Mouse (Mus musculus) neural tube, embryonic 15.5 days (tissue): ENCODE data around the gene Rps27l. TPM values are rescaled to one million over a fixed set of nuclear protein-coding genes. Genes with fewer than 3 reads are reported as not detected.

Experiments used
- ATAC-seq: fragments of 200-750 bp; cut with Nextera tagmentation; 2 replicates; pipeline ENCODE4 v1.8.0; 2017; ENCODE audit warnings: mild to moderate bottlenecking, moderate TSS enrichment, moderate library complexity; ENCODE audit not compliant: low FRiP score
- H3K27ac ChIP-seq: fragments of 300-500 bp; sonication (generic); replicated peaks from 2 replicates; pipeline ENCODE4 v1.5.1; 2015; ENCODE audit warnings: mild to moderate bottlenecking, inconsistent platforms
- H3K27me3 ChIP-seq: fragments of 300-500 bp; sonication (generic); replicated peaks from 2 replicates; pipeline ENCODE4 v1.6.1; 2015; ENCODE audit warnings: inconsistent platforms
- H3K36me3 ChIP-seq: fragments of 300-500 bp; sonication (generic); 2 replicates; pipeline ENCODE4 v1.6.1; 2015; ENCODE audit warnings: inconsistent platforms
- H3K4me1 ChIP-seq: fragments of 300-500 bp; sonication (generic); 2 replicates; pipeline ENCODE4 v1.6.1; 2015; ENCODE audit warnings: inconsistent platforms
- H3K4me2 ChIP-seq: fragments of 300-500 bp; sonication (generic); 2 replicates; pipeline ENCODE4 v1.6.1; 2015; ENCODE audit warnings: inconsistent platforms, mild to moderate bottlenecking, moderate library complexity
- H3K4me3 ChIP-seq: fragments of 300-500 bp; sonication (generic); replicated peaks from 2 replicates; pipeline ENCODE4 v1.5.1; 2015; ENCODE audit warnings: mild to moderate bottlenecking, inconsistent platforms
- H3K9ac ChIP-seq: fragments of 300-500 bp; sonication (generic); replicated peaks from 2 replicates; pipeline ENCODE4 v1.6.1; 2015; ENCODE audit warnings: mild to moderate bottlenecking, inconsistent platforms
- H3K9me3 ChIP-seq: fragments of 300-500 bp; sonication (generic); replicated peaks from 2 replicates; pipeline ENCODE4 v1.6.1; 2016; ENCODE audit warnings: inconsistent platforms
- WGBS: fragments of 180-500 bp; shearing (Covaris S2); methylation state at CpG from one replicate; pipeline ENCODE4 v1.1.7; 2015; ENCODE audit warnings: mixed read lengths; 5-methylcytosine and 5-hydroxymethylcytosine counted together
- polyA plus RNA-seq: library from polyadenylated mRNA; unstranded; fragments of >200 nt; fragmentation: Nextera tagmentation; extraction: Ambion mirVana; gene quantifications from 2 replicates; pipeline ENCODE4 v1.2.1, GENCODE M21; 2015

Gene Rps27l
- polyA plus RNA-seq, 1 experiment from 2014 or later = 234 TPM

DNA sequence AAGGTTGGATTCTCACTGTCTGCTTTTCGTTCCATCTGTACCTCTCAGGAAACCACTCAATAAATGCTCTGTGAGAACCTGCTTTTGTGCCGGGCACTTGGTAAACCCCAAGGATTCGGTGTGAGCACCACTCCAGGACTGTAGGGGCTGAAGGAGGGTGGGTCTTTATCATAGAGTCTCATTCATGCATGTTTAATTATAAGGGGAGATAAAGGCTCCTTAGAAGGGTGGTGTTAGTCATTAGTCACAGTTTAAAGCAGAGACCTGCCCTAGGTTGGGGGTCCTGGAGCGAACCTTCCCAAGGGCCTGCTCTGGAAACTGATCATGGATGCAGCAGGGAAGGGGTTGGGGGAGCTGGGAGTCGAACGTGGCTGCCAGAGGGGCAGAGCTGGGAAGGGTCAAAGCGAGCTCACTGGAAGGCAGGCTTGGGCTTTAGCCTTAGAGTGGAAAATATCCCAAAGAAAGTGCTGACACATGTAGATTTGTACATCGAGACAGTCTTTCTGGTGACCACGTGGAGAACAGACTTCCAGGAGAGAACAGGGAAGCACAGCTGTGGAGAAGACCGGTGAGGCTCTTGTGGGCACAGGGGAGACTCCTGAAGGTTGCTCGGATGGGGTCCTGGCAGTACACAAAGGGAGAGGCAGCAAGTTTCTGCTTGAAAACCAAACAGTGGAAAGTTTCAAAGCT is 42.5 kb downstream of the Rps27l start:
- 73% methylated on average over 11 of the region's 11 CpGs for WGBS
- Histone ChIP-seq H3K4me1 (no peaks in the 10 kb centered on the region), H3K4me2 (no peak overlapping the region), H3K9me3 (no peaks in the 10 kb centered on the region), H3K36me3 (no peaks in the 10 kb centered on the region), H3K27me3 (no peaks in the 10 kb centered on the region), H3K27ac (no peak overlapping the region; the same call in 1 of the 2 replicates), H3K4me3 (no peak overlapping the region), H3K9ac (no peak overlapping the region)
- ATAC-seq = no peak

DNA sequence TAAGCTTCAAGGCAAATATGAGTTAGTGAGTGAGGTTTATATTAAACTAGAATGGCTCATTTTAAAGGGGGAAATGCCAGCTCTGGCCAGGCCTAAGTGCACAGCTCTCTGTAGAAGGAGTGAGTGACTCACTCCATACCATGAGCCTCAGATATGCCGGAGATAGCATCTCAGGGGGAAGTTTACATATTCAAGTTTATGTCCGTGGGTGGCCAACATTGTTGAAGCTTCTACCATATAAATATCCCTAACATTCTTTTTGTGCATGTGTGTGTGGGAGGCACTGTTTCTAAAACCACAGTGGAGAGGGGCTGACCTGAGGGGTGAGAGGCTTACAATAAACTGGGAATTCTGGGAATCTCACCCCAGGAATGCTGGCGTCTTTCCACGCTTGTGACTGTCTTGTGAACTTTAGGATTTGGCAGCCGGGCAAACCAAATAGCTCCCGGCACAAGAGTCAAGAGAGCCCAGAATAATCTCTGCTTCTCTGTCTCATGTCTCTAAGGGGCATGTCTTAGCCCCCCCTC is 43.1 kb downstream of the Rps27l start:
- Histone ChIP-seq H3K4me3 (no peak overlapping the region), H3K9me3 (no peaks in the 10 kb centered on the region), H3K4me2 (no peak overlapping the region), H3K36me3 (no peaks in the 10 kb centered on the region), H3K4me1 (no peaks in the 10 kb centered on the region), H3K27me3 (no peaks in the 10 kb centered on the region), H3K27ac (no peak overlapping the region), H3K9ac (no peak overlapping the region)
- 50% methylated on average over 6 of the region's 6 CpGs for WGBS
- ATAC-seq = no peak

DNA sequence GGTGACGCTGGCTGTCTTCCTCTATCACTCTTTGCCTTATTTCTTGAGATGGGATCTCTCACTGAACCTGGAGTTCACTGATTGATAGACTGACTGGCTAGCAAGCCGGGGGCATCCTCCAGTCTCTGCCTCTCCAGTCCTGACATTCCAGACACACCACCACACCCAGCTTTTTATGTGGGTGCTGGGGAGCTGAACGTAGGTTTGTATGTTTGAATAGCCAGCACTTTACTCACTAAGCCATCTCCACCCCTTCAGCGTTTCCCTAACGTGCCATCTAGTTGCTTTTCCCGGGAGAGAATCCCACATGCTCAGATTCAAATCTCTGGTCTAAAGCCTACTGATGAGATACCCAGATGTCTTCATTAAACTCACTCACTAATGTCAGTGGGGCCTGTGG is 43.7 kb downstream of the Rps27l start:
- Histone ChIP-seq H3K4me1 (no peaks in the 10 kb centered on the region), H3K36me3 (no peaks in the 10 kb centered on the region), H3K4me3 (no peak overlapping the region), H3K9me3 (no peaks in the 10 kb centered on the region), H3K27me3 (no peaks in the 10 kb centered on the region), H3K9ac (no peak overlapping the region), H3K4me2 (no peak overlapping the region), H3K27ac (no peak overlapping the region)
- ATAC-seq = no peak
- WGBS = 78% methylated on average over 6 of the region's 6 CpGs

GRCm38 (mm10) chr9:66990046-66990445 is 44.2 kb downstream of the Rps27l start:
- ATAC-seq = no peak
- 90% methylated on average over 5 of the region's 5 CpGs for WGBS
- Histone ChIP-seq H3K4me2 (no peak overlapping the region), H3K9me3 (no peaks in the 10 kb centered on the region), H3K4me1 (no peaks in the 10 kb centered on the region), H3K9ac (no peak overlapping the region), H3K27ac (no peak overlapping the region), H3K36me3 (no peaks in the 10 kb centered on the region), H3K4me3 (no peak overlapping the region), H3K27me3 (no peaks in the 10 kb centered on the region)

GRCm38 (mm10) chr9:66991021-66991749 is 45.3 kb downstream of the Rps27l start:
- Histone ChIP-seq H3K27ac (no peak overlapping the region), H3K27me3 (no peaks in the 10 kb centered on the region), H3K9me3 (no peaks in the 10 kb centered on the region), H3K4me3 (no peak overlapping the region), H3K4me1 (no peaks in the 10 kb centered on the region), H3K36me3 (no peaks in the 10 kb centered on the region), H3K9ac (no peak overlapping the region), H3K4me2 (no peak overlapping the region)
- no peak for ATAC-seq
- WGBS = 62% methylated on average over 9 of the region's 9 CpGs

DNA sequence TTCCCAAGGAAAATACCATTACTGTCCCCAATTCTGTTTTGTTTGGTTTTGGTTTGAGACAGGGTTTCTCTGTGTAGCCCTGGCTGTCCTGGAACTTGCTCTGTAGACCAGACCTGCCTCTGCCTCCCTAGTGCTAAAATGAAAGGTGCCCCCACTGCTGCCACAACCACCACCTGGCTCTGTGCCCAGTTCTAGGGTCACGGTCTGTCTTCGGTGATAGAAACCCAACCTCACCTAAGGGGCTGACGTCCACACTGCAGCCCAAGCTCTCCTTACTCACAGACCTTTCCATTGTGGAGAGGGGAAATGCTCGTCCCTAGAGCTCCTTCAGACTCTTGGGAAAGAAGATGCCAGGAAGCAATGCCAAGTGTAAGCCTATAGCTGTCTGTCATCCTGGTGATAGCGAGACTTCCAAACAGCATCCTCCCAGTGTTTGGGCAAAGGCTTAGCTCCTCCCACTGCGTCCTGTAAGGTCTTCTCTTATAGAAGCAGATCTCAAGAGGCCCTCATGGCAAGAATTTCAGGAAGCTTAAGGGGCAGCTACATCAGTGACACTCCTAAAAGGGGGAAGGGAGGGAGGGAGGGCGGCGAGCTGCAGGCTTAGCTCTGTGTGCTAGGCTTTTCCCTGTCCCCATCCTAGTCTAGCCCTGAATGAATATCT is 46.0 kb downstream of the Rps27l start:
- no peaks in the 10 kb centered on the region for H3K36me3 ChIP-seq
- no peak for ATAC-seq
- no peak overlapping the region for H3K9ac ChIP-seq
- 85% methylated on average over 8 of the region's 8 CpGs for WGBS
- no peak overlapping the region for H3K4me3 ChIP-seq
- no peak overlapping the region for H3K27ac ChIP-seq
- H3K27me3 ChIP-seq = no peaks in the 10 kb centered on the region
- no peaks in the 10 kb centered on the region for H3K9me3 ChIP-seq
- H3K4me1 ChIP-seq = no peaks in the 10 kb centered on the region
- no peak overlapping the region for H3K4me2 ChIP-seq

Other genes with a start within 250 kb of the Rps27l start
- gene Car12, start 232.4 kb upstream of the Rps27l start, polyA plus RNA-seq = 0.81 and 2.1 TPM in 2 replicates
- 16.7 and 18.7 TPM in 2 replicates for gene Aph1b, start 150.6 kb upstream of the Rps27l start, polyA plus RNA-seq
- gene Gm10647, start 149.0 kb upstream of the Rps27l start, polyA plus RNA-seq = 0.36 and 0.49 TPM in 2 replicates
- 4.3 and 4.7 TPM in 2 replicates for gene Aph1c, start 111.4 kb upstream of the Rps27l start, polyA plus RNA-seq
- 30.8 and 32.1 TPM in 2 replicates for gene Rab8b, start 26.4 kb upstream of the Rps27l start, polyA plus RNA-seq
- gene Lactb, start 29.4 kb downstream of the Rps27l start, polyA plus RNA-seq = 12.4 and 12.7 TPM in 2 replicates
- 230 and 300 TPM in 2 replicates for gene Tpm1, start 103.3 kb downstream of the Rps27l start, polyA plus RNA-seq